Mouse (Mus musculus) liver, adult 2 months (tissue): Measurements from ENCODE around the gene Filip1l.

Source experiments
- CTCF ChIP-seq: fragments of 200-500 bp; IDR thresholded peaks from 2 replicates; pipeline ENCODE4 v1.5.1; 2011; ENCODE audit warnings: low read depth, low read length, control low read depth
- POLR2A ChIP-seq: fragments of 200-500 bp; IDR thresholded peaks from 2 replicates; pipeline ENCODE4 v1.6.1; 2011; ENCODE audit warnings: low read length, control low read depth; ENCODE audit not compliant: insufficient read depth; ENCODE audit errors: extremely low read depth

- TF ChIP-seq CTCF (no peak), POLR2A (no peak)
Observed at GRCm38 (mm10) chr16:57329028-57329427, 23.9 kb upstream of the Filip1l start.
